Mouse (Mus musculus): Measurements from ENCODE around the gene Rbm47. TPM values are rescaled to one million over a fixed set of nuclear protein-coding genes. Genes with fewer than 3 reads are reported as not detected.

The Rbm47 gene
- total and polyA plus RNA-seq, 3 experiments: 1.9 to 3.5 (median 2.2) TPM

- Histone ChIP-seq H3K27ac (no peak overlapping the region), H3K36me3 (ENCODE audit: control insufficient read depth, insufficient read depth, low read length) (no peaks in the 10 kb centered on the region), H3K9ac (ENCODE audit: low read depth, low read length) (no peak overlapping the region), H3K4me1 (ENCODE audit: control insufficient read depth, insufficient read depth, low read length) (no peaks in the 10 kb centered on the region; the same call in 1 of the 2 replicates), H3K4me3 (no peak overlapping the region), H3K27me3 (ENCODE audit: control insufficient read depth, insufficient read depth, low read length) (no peaks in the 10 kb centered on the region), H3K79me2 (replicated peaks; ENCODE audit: control insufficient read depth, insufficient read depth, low read length) (no peaks in the 10 kb centered on the region)
- WGBS: 56% methylated on average over 6 of the region's 6 CpGs
- intact Hi-C loops (cut with DNase I): no loop called here
- DNase-seq: no peak
- TF ChIP-seq EP300 (IDR thresholded peaks at IDR 0.05; ENCODE audit: insufficient read depth, low read depth, low read length) (no peak), CTCF (IDR thresholded peaks at IDR 0.05) (no peak), POLR2A (IDR thresholded peaks at IDR 0.05; ENCODE audit: insufficient read depth, low read depth, low read length) (no peak)
Measured at GRCm38 (mm10) chr5:66095166-66095565, 77.8 kb downstream of the Rbm47 start.

- no peaks in the 10 kb centered on the region for H3K27me3 ChIP-seq (ENCODE audit: control insufficient read depth, insufficient read depth, low read length)
- no peak overlapping the region for H3K9ac ChIP-seq (ENCODE audit: low read depth, low read length)
- no peaks in the 10 kb centered on the region for H3K79me2 ChIP-seq (replicated peaks; ENCODE audit: control insufficient read depth, insufficient read depth, low read length)
- DNase-seq: peak; percentile 34 to 45
- H3K4me3 ChIP-seq: no peak overlapping the region
- H3K4me1 ChIP-seq (ENCODE audit: control insufficient read depth, insufficient read depth, low read length): peaks cover 3% of the 10 kb centered on the region; the same call in 1 of the 2 replicates
- 38% methylated on average over 9 of the region's 9 CpGs for WGBS
- H3K27ac ChIP-seq: no peak overlapping the region
- TF ChIP-seq CTCF (IDR thresholded peaks at IDR 0.05) (no peak), EP300 (IDR thresholded peaks at IDR 0.05; ENCODE audit: insufficient read depth, low read depth, low read length) (no peak), POLR2A (IDR thresholded peaks at IDR 0.05; ENCODE audit: insufficient read depth, low read depth, low read length) (no peak)
- intact Hi-C loops (cut with DNase I): no loop called here
- H3K36me3 ChIP-seq (ENCODE audit: control insufficient read depth, insufficient read depth, low read length): no peaks in the 10 kb centered on the region
Measured at GRCm38 (mm10) chr5:66090037-66090436, 82.9 kb downstream of the Rbm47 start.

DNA sequence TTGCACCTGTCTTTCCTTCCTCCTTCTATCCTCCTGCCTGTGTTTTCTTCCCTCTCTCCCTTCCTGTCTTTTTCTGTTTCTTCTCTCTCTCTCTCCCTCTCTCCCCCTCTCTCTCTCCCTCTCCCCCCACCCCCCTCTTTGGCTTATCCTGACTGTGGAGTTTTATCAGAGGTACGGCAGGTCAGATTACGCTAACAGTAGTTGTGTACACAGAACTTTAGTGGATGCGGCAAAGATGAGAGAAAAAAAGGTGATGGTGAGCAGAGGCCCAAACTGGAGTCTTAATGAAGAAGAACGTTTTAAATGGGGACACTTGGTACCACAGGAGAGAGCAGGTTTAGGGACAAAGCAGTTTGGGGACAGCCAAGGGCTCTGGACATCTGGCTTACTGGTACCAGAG is 83.3 kb downstream of the Rbm47 start:
- H3K4me3 ChIP-seq: no peak overlapping the region
- H3K27ac ChIP-seq: no peak overlapping the region
- H3K4me1 ChIP-seq (ENCODE audit: control insufficient read depth, insufficient read depth, low read length): peaks cover 3% of the 10 kb centered on the region; the same call in 1 of the 2 replicates
- no peaks in the 10 kb centered on the region for H3K27me3 ChIP-seq (ENCODE audit: control insufficient read depth, insufficient read depth, low read length)
- intact Hi-C loops (cut with DNase I): no loop called here
- H3K36me3 ChIP-seq (ENCODE audit: control insufficient read depth, insufficient read depth, low read length): no peaks in the 10 kb centered on the region
- H3K9ac ChIP-seq (ENCODE audit: low read depth, low read length): no peak overlapping the region
- no peak for DNase-seq
- H3K79me2 ChIP-seq (replicated peaks; ENCODE audit: control insufficient read depth, insufficient read depth, low read length): no peaks in the 10 kb centered on the region
- 78% methylated on average over 4 of the region's 4 CpGs for WGBS
- TF ChIP-seq POLR2A (IDR thresholded peaks at IDR 0.05; ENCODE audit: insufficient read depth, low read depth, low read length) (no peak), EP300 (IDR thresholded peaks at IDR 0.05; ENCODE audit: insufficient read depth, low read depth, low read length) (no peak), CTCF (IDR thresholded peaks at IDR 0.05) (no peak)

DNA sequence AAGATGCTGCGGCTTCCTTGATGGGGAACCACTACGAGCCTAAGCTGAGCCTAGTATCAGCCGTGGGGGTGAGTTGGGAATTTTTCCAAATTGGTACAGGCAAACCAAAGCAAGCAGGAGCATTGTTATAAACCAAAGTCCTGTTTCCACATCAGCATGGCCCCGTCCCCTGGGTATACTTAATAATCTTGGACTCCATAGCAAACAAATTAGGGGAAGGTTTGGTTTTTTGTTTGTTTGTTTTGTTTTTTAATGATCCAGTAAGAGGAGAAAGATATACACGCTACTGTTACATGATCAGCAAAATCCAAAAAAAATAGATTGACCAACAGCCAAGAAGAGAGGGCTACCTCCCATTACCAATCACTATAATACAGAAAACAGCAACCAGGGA is 84.0 kb downstream of the Rbm47 start:
- Histone ChIP-seq H3K9ac (ENCODE audit: low read depth, low read length) (no peak overlapping the region), H3K4me3 (no peak overlapping the region), H3K27ac (no peak overlapping the region), H3K79me2 (replicated peaks; ENCODE audit: control insufficient read depth, insufficient read depth, low read length) (no peaks in the 10 kb centered on the region), H3K4me1 (ENCODE audit: control insufficient read depth, insufficient read depth, low read length) (peaks cover 3% of the 10 kb centered on the region; the same call in 1 of the 2 replicates), H3K36me3 (ENCODE audit: control insufficient read depth, insufficient read depth, low read length) (no peaks in the 10 kb centered on the region), H3K27me3 (ENCODE audit: control insufficient read depth, insufficient read depth, low read length) (no peaks in the 10 kb centered on the region)
- TF ChIP-seq EP300 (IDR thresholded peaks at IDR 0.05; ENCODE audit: insufficient read depth, low read depth, low read length) (no peak), CTCF (IDR thresholded peaks at IDR 0.05) (no peak), POLR2A (IDR thresholded peaks at IDR 0.05; ENCODE audit: insufficient read depth, low read depth, low read length) (no peak)
- intact Hi-C loops (cut with DNase I): no loop called here
- DNase-seq: no peak
- WGBS: 76% methylated on average over 5 of the region's 5 CpGs

DNA sequence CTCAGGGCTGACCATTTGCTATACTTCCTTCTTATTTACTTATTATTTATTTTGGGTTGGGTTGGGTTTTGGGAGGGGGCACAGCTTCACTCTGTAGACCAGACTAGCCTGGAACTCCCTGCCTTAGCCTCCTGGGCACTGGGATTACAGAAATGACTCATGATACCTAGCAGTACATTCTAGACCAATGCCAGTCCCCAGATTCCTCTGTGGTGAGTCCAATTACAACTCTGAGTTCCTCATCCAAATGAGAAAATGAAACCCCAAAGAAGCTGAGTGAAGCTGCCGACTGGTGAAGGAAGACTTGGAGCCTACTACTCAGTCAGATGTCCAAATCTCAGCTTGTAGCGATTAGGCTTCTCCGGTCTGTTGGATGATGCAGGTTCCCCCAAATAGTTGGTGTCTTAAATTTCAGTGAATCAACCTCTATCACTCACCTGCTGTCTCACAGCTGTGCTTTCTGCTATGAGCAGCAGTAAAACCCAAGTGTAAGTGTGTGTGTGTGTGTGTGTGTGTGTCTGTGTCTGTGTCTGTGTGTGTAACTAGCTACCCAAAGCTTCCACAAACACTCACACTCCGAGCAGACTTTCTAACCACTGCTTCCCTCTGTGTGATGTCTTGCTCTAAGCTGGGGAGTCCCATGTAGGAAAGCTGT is 84.5 kb downstream of the Rbm47 start:
- intact Hi-C loops (cut with DNase I): no loop called here
- WGBS: 85% methylated on average over 4 of the region's 4 CpGs
- Histone ChIP-seq H3K36me3 (ENCODE audit: control insufficient read depth, insufficient read depth, low read length) (no peaks in the 10 kb centered on the region), H3K4me3 (no peak overlapping the region), H3K79me2 (replicated peaks; ENCODE audit: control insufficient read depth, insufficient read depth, low read length) (no peaks in the 10 kb centered on the region), H3K4me1 (ENCODE audit: control insufficient read depth, insufficient read depth, low read length) (peaks cover 3% of the 10 kb centered on the region; the same call in 1 of the 2 replicates), H3K27ac (no peak overlapping the region), H3K9ac (ENCODE audit: low read depth, low read length) (no peak overlapping the region), H3K27me3 (ENCODE audit: control insufficient read depth, insufficient read depth, low read length) (no peaks in the 10 kb centered on the region)
- no peak for DNase-seq
- TF ChIP-seq POLR2A (IDR thresholded peaks at IDR 0.05; ENCODE audit: insufficient read depth, low read depth, low read length): no peak
- no peak for TF ChIP-seq EP300 (IDR thresholded peaks at IDR 0.05; ENCODE audit: insufficient read depth, low read depth, low read length)
- no peak for TF ChIP-seq CTCF (IDR thresholded peaks at IDR 0.05)

DNA sequence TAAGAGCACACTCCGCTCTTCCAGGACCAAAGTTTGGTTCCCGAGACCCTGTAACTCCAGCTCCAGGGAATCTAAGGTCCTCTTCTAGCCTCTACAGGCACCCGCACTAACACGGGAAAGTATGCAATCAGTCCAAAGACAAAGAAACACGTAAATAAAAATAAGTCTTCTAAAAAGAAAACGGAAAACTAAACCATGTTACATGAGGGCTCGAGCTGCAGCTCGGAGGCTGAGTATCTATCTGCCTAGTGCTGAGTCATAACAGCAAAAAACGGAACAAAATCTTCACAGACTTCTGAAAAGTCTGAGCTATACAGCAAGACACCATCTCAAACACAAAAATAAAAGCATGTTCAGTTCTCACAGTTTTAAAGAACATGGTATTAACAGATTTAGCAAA is 86.0 kb downstream of the Rbm47 start:
- no peaks in the 10 kb centered on the region for H3K79me2 ChIP-seq (replicated peaks; ENCODE audit: control insufficient read depth, insufficient read depth, low read length)
- intact Hi-C loops (cut with DNase I): no loop called here

More for the DNA sequence above, 86.0 kb downstream of the Rbm47 start:
- H3K36me3 ChIP-seq (ENCODE audit: control insufficient read depth, insufficient read depth, low read length): no peaks in the 10 kb centered on the region
- no peak for TF ChIP-seq EP300 (IDR thresholded peaks at IDR 0.05; ENCODE audit: insufficient read depth, low read depth, low read length)
- no peak for TF ChIP-seq CTCF (IDR thresholded peaks at IDR 0.05)
- TF ChIP-seq POLR2A (IDR thresholded peaks at IDR 0.05; ENCODE audit: insufficient read depth, low read depth, low read length): no peak
- H3K27me3 ChIP-seq (ENCODE audit: control insufficient read depth, insufficient read depth, low read length): no peaks in the 10 kb centered on the region
- no peak overlapping the region for H3K4me3 ChIP-seq
- H3K4me1 ChIP-seq (ENCODE audit: control insufficient read depth, insufficient read depth, low read length): peaks cover 3% of the 10 kb centered on the region; the same call in 1 of the 2 replicates
- DNase-seq: no peak
- no peak overlapping the region for H3K9ac ChIP-seq (ENCODE audit: low read depth, low read length)
- H3K27ac ChIP-seq: no peak overlapping the region
- WGBS: 79% methylated on average over 9 of the region's 9 CpGs

All from heart, adult 2 months (tissue).